Mouse (Mus musculus): ENCODE results near the gene Nat8f2. TPM values are rescaled to one million over a fixed set of nuclear protein-coding genes. Genes with fewer than 3 reads are reported as not detected.

The Nat8f2 gene
- total RNA-seq, 2 experiments from 2014 or later = 2.4 to 4.2 TPM

- no peak for DNase-seq (ENCODE audit: low spot score in 2 of 2)
Measured at GRCm38 (mm10) chr6:85825886-85826285, 43.1 kb downstream of the Nat8f2 start.

GRCm38 (mm10) chr6:85823382-85824090, 45.4 kb downstream of the Nat8f2 start:
- no peak for DNase-seq (ENCODE audit: low spot score in 2 of 2)

- DNase-seq (ENCODE audit: low spot score in 2 of 2) = no peak
Measured at GRCm38 (mm10) chr6:85822286-85822685, 46.7 kb downstream of the Nat8f2 start.

GRCm38 (mm10) chr6:85820837-85821236, 48.1 kb downstream of the Nat8f2 start, which contains the start of the genes Nat8f6 and Nat8f5:
Gene Nat8f6, minus strand, starts transcription at chr6:85820954.
Gene Nat8f5, minus strand, starts transcription at chr6:85820972.
- no peak for DNase-seq (ENCODE audit: low spot score in 2 of 2)

- no peak for DNase-seq (ENCODE audit: low spot score in 2 of 2)
Measured at GRCm38 (mm10) chr6:85818338-85818737, 50.6 kb downstream of the Nat8f2 start.

Other genes with a start within 250 kb of the Nat8f2 start
- gene Nat8f7, start 156.0 kb downstream of the Nat8f2 start, total RNA-seq (2021) = 1 to 10 TPM; 3.4 to 4.0 TPM
- gene Nat8f3, start 103.4 kb downstream of the Nat8f2 start, total RNA-seq (2021) = 1 to 10 TPM; 2.1 to 3.4 TPM
- gene Nat8f6, start 48.2 kb downstream of the Nat8f2 start, total RNA-seq (2021) = 1 to 10 TPM; 1.1 to 1.3 TPM
- gene Nat8f5, start 48.2 kb downstream of the Nat8f2 start, total RNA-seq (2021) = 1 to 10 TPM; 6.7 to 7.3 TPM
- 1 to 10 TPM; 4.4 to 4.6 TPM for gene Nat8, start 37.1 kb downstream of the Nat8f2 start, total RNA-seq (2021)
- 1 to 10 TPM; 7.6 to 8.5 TPM for gene Nat8f4, start 35.7 kb upstream of the Nat8f2 start, total RNA-seq (2021)
- gene Tprkb, start 42.7 kb upstream of the Nat8f2 start, total RNA-seq (2021) = 10 to 100 TPM; 81.6 to 98.0 TPM
- gene Nat8f1, start 46.5 kb upstream of the Nat8f2 start, total RNA-seq (2021) = 10 to 100 TPM; 24.8 to 28.5 TPM
- gene Dusp11, start 92.5 kb upstream of the Nat8f2 start, total RNA-seq (2021) = 10 to 100 TPM; 71.2 to 76.1 TPM
- gene Figla, start 147.0 kb upstream of the Nat8f2 start, total RNA-seq (2021) = not detected
- gene Add2, start 159.5 kb upstream of the Nat8f2 start, total RNA-seq (2021) = 100 to 1,000 TPM; 267 to 269 TPM